Mouse (Mus musculus): ENCODE data around the gene Tspan13.

The Tspan13 gene

DNA sequence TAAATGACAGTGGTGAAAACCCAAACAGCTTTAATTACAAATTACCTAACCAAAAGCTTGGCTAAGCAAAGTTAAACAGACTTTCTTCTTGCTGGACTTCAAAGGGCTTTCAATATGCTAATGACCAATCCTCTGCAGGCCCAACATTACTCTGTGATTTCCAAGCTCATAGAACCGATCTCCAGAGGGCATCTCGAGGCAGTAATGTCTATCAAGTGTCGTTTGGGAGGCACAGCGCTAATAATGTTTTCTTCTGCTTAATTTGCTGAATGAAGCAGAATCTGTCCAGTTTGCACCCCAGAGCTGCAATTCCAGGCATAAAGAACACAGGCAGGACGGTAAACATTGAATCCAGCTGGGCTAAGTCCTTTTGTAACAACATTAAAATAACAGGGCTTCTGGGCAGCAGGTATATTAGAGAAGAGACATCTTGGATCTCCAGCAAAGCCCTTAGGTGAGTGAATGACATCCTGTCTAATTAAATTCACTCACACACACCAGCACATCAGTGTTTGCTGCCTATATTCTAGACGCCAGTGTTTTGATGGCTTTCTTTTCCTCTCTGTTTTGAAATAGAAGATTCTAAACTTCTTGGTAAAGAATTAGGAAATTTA lies 64.6 kb downstream of the Tspan13 start:
- no peak for DNase-seq (ENCODE audit: extremely low read depth, low read depth)

DNA sequence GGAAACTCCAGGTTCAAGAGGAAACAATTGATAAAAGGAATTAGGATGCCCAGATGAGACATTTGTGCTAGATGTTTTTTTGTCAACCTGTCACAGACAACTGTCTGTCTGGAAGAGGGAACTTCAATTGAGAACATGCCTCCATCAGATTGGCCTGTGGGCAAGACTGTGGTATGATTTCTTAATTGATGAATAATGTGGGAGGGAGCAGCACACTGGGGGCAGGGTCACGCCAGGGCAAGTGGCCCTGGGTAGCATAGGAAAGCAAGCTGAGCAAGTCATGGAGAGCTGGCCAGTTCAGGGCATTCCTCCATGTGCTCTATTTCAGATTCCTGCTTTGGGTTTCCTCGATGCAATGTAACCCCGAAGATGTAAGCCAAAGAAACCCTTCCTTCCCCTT lies 66.4 kb downstream of the Tspan13 start:
- no peak for DNase-seq (ENCODE audit: extremely low read depth, low read depth)

- DNase-seq (ENCODE audit: extremely low read depth, low read depth), result no peak
These were observed 75.5 kb downstream of the Tspan13 start for GRCm38 (mm10) chr12:35966768-35967141.

DNA sequence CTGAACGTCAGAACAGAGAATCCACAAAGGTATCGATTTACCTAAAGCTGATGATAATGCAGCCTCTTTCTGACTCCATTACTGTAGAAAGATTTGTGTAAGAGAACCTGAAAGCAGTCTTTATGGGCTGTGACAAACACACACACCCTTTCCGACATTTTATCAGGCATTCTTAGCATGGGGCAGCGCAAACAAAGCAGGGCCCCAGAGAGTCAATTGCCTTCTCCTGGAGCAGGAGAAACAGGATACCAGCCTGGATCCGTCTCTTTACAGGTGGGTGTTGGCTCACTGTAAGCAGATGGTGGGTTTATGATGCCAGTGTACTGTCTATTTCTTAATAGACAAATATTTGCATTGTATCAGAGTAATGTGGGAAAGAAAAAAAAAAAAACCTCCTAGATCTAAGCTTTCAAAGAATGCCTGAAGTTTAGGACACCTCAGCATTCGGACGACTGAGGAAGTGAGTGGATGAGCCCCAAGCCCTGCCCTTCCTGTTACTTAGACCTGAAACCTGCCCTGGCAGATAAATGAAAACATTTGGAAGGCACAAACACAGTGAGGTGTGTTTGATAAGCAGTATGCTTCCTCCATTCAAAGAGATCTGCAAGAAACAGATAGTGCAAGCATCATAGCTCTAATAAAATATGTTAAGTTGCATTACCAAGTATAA lies 76.1 kb downstream of the Tspan13 start:
- peak; percentile 93 for DNase-seq (ENCODE audit: extremely low read depth, low read depth)
